Mouse (Mus musculus) heart, embryonic 14.5 days (tissue): ENCODE data around the gene Mid1. TPM values are rescaled to one million over a fixed set of nuclear protein-coding genes. Genes with fewer than 3 reads are reported as not detected.
"Not testable (repeated sequence)": the region's sequence is repeated elsewhere in the genome, so short reads cannot be mapped to it uniquely, and the experiment has no call there.

Experiments used
- ATAC-seq: fragments of 200-750 bp; cut with Nextera tagmentation; 2 replicates; pipeline ENCODE4 v1.8.0; 2017; ENCODE audit warnings: low read depth, moderate TSS enrichment; ENCODE audit not compliant: insufficient number of reproducible peaks, insufficient read depth, low FRiP score
- H3K27ac ChIP-seq, 2 experiments: fragments of 200-500 bp in 1 of 2; fragments of 300-500 bp in 1 of 2; sonication (generic) in 1 of 2; replicated peaks in 1 of 2; 2 replicates each; pipeline ENCODE4 v1.5.1; 2012 to 2014; ENCODE audit warnings: low read depth in 2 of 2, low read length in 2 of 2, control low read depth in 1 of 2, mild to moderate bottlenecking in 1 of 2, mixed read lengths in 1 of 2; ENCODE audit not compliant: control insufficient read depth in 1 of 2, insufficient read depth in 1 of 2
- H3K27me3 ChIP-seq: fragments of 300-500 bp; sonication (generic); 2 replicates; pipeline ENCODE4 v1.6.1; 2014; ENCODE audit warnings: mild to moderate bottlenecking, low read length, control low read depth; ENCODE audit not compliant: control insufficient read depth, insufficient read depth
- H3K36me3 ChIP-seq: fragments of 300-500 bp; sonication (generic); 2 replicates; pipeline ENCODE4 v1.6.1; 2014; ENCODE audit warnings: mild to moderate bottlenecking, control low read depth, low read length, mixed read lengths; ENCODE audit not compliant: control insufficient read depth, insufficient read depth
- H3K4me1 ChIP-seq, 2 experiments: fragments of 200-500 bp in 1 of 2; fragments of 300-500 bp in 1 of 2; sonication (generic) in 1 of 2; 2 replicates each; pipeline ENCODE4 v1.6.1; 2012 to 2014; ENCODE audit warnings: low read length in 2 of 2, control low read depth in 1 of 2, mixed read lengths in 1 of 2; ENCODE audit not compliant: control insufficient read depth in 2 of 2, insufficient read depth in 2 of 2
- H3K4me2 ChIP-seq: fragments of 300-500 bp; sonication (generic); 2 replicates; pipeline ENCODE4 v1.6.1; 2014; ENCODE audit warnings: mild to moderate bottlenecking, low read length
- H3K4me3 ChIP-seq, 2 experiments: fragments of 200-500 bp in 1 of 2; fragments of 300-500 bp in 1 of 2; sonication (generic) in 1 of 2; 2 replicates each; pipeline ENCODE4 v1.5.1; 2012 to 2014; ENCODE audit warnings: low read length in 2 of 2, mild to moderate bottlenecking in 2 of 2, control low read depth in 1 of 2, low read depth in 1 of 2, moderate library complexity in 1 of 2; ENCODE audit not compliant: control insufficient read depth in 1 of 2, insufficient read depth in 1 of 2
- H3K9ac ChIP-seq: fragments of 300-500 bp; sonication (generic); 2 replicates; pipeline ENCODE4 v1.6.1; 2014; ENCODE audit warnings: mild to moderate bottlenecking, low read length
- H3K9me3 ChIP-seq: fragments of 300-500 bp; sonication (generic); 2 replicates; pipeline ENCODE4 v1.6.1; 2016; ENCODE audit warnings: low read length, control low read depth; ENCODE audit not compliant: control insufficient read depth
- WGBS: fragments of 180-500 bp; shearing (Covaris S2); extraction: QIAGEN DNeasy Blood & Tissue Kit; methylation state at CpG from one replicate; pipeline ENCODE4 v1.1.7; 2014; 5-methylcytosine and 5-hydroxymethylcytosine counted together
- polyA plus RNA-seq: library from polyadenylated mRNA; unstranded; fragments of >200 nt; fragmentation: Nextera tagmentation; extraction: Ambion mirVana; gene quantifications from 2 replicates; pipeline ENCODE4 v1.2.1, GENCODE M21; 2014

The Mid1 gene
- polyA plus RNA-seq, 1 experiment from 2014 or later: 8.1 TPM

- H3K27me3 ChIP-seq, H3K27ac ChIP-seq, ATAC-seq, H3K36me3 ChIP-seq, H3K4me1 ChIP-seq: not testable (repeated sequence)
- 49% methylated on average over 46 of the region's 46 CpGs for WGBS
- Histone ChIP-seq H3K4me3 (peak overlapping the region in 1 of 2 experiments; percentile 48; a peak in 3 of 4 replicates), H3K9me3 (peaks cover 60% of the 10 kb centered on the region), H3K9ac (peak overlapping the region; percentile 67), H3K4me2 (peak overlapping the region; percentile 94)
Observed at GRCm38 (mm10) chrX:169996926-169997325, 311.9 kb downstream of the Mid1 start.

- 56% methylated on average over 40 of the region's 40 CpGs for WGBS
- peak overlapping the region; percentile 67 for H3K9ac ChIP-seq
- ATAC-seq: peak; percentile 13; the same call in 1 of the 2 replicates
- H3K4me3 ChIP-seq: peak overlapping the region; percentile 48 to 56
- H3K4me2 ChIP-seq: peak overlapping the region; percentile 94
- peak overlapping the region in 1 of 2 experiments; percentile 34; a peak in 3 of 4 replicates for H3K27ac ChIP-seq
- not testable (repeated sequence) for H3K27me3 ChIP-seq, H3K36me3 ChIP-seq, H3K4me1 ChIP-seq
- peaks cover 54% of the 10 kb centered on the region for H3K9me3 ChIP-seq
Observed at GRCm38 (mm10) chrX:169997456-169997853, 312.5 kb downstream of the Mid1 start.

GRCm38 (mm10) chrX:169997854-169998456 lies 313.0 kb downstream of the Mid1 start:
- H3K4me3 ChIP-seq: peak overlapping the region; percentile 48 to 56
- H3K27ac ChIP-seq: peak overlapping the region in 1 of 2 experiments; percentile 34; a peak in 3 of 4 replicates
- H3K9ac ChIP-seq: peak overlapping the region; percentile 67

GRCm38 (mm10) chrX:169998559-169999219 lies 313.7 kb downstream of the Mid1 start:
- not testable (repeated sequence) for H3K4me1 ChIP-seq, H3K27ac ChIP-seq, H3K27me3 ChIP-seq, ATAC-seq, H3K9ac ChIP-seq, H3K4me3 ChIP-seq, H3K36me3 ChIP-seq
- peak overlapping the region; percentile 94 for H3K4me2 ChIP-seq
- WGBS: 55% methylated on average over 4 of the region's 4 CpGs
- peaks cover 46% of the 10 kb centered on the region for H3K9me3 ChIP-seq

More at GRCm38 (mm10) chrX:169997854-169998456, 313.0 kb downstream of the Mid1 start:
- H3K36me3 ChIP-seq, H3K27me3 ChIP-seq, H3K4me1 ChIP-seq: not testable (repeated sequence)
- H3K9me3 ChIP-seq: peaks cover 49% of the 10 kb centered on the region
- ATAC-seq: peak; percentile 85; the same call in 1 of the 2 replicates
- 44% methylated on average over 37 of the region's 37 CpGs for WGBS
- peak overlapping the region; percentile 94 for H3K4me2 ChIP-seq

- WGBS: 38% methylated on average over 11 of the region's 11 CpGs
Observed at GRCm38 (mm10) chrX:169999226-169999883, 314.4 kb downstream of the Mid1 start.

GRCm38 (mm10) chrX:169999912-170000641 lies 315.1 kb downstream of the Mid1 start:
- ATAC-seq, H3K36me3 ChIP-seq, H3K27me3 ChIP-seq, H3K4me1 ChIP-seq, H3K4me3 ChIP-seq, H3K4me2 ChIP-seq, H3K27ac ChIP-seq, H3K9ac ChIP-seq: not testable (repeated sequence)
- H3K9me3 ChIP-seq: peaks cover 41% of the 10 kb centered on the region
- 79% methylated on average over 3 of the region's 3 CpGs for whole genome bisulfite sequencing

More at GRCm38 (mm10) chrX:169999226-169999883, 314.4 kb downstream of the Mid1 start:
- H3K9ac ChIP-seq, H3K4me1 ChIP-seq, H3K4me2 ChIP-seq, H3K27me3 ChIP-seq, H3K4me3 ChIP-seq, ATAC-seq, H3K36me3 ChIP-seq, H3K27ac ChIP-seq: not testable (repeated sequence)
- H3K9me3 ChIP-seq: peaks cover 47% of the 10 kb centered on the region

- H3K27me3 ChIP-seq, H3K4me1 ChIP-seq, H3K36me3 ChIP-seq, ATAC-seq, H3K4me3 ChIP-seq, H3K4me2 ChIP-seq, H3K27ac ChIP-seq, H3K9ac ChIP-seq: not testable (repeated sequence)
- H3K9me3 ChIP-seq: peaks cover 44% of the 10 kb centered on the region
- WGBS: 48% methylated on average over 6 of the region's 6 CpGs
Observed at GRCm38 (mm10) chrX:170000642-170001387, 315.8 kb downstream of the Mid1 start.
